Mouse (Mus musculus): ENCODE measurements at regions not wholly inside any gene's neighbourhood (a gene's known extent, or its start where the extent isn't known, plus 50 kb on each side); places are given as distances from the start of the nearest gene placed in this dataset.

GRCm38 (mm10) chr13:114523116-114523515, 64.4 kb upstream of the Fst start:
- Histone ChIP-seq H3K4me1 (replicated peaks) (peaks cover 2% of the 10 kb centered on the region; the same call in 1 of the 2 replicates), H3K4me3 (no peak overlapping the region), H3K27me3 (no peaks in the 10 kb centered on the region), H3K9ac (no peak overlapping the region), H3K36me3 (no peaks in the 10 kb centered on the region), H3K4me2 (no peak overlapping the region), H3K27ac (no peak overlapping the region), H3K9me3 (no peaks in the 10 kb centered on the region)
- no peak for ATAC-seq (ENCODE audit: low FRiP score)
- WGBS: 25% methylated on average over 3 of the region's 3 CpGs

GRCm38 (mm10) chr13:114526856-114527255, 68.1 kb upstream of the Fst start:
- H3K4me2 ChIP-seq: no peak overlapping the region
- WGBS: 43% methylated on average over 9 of the region's 9 CpGs
- H3K4me3 ChIP-seq: no peak overlapping the region
- no peak overlapping the region for H3K9ac ChIP-seq
- no peaks in the 10 kb centered on the region for H3K36me3 ChIP-seq
- no peaks in the 10 kb centered on the region for H3K9me3 ChIP-seq
- no peak for ATAC-seq (ENCODE audit: low FRiP score)
- peaks cover 2% of the 10 kb centered on the region; the same call in 1 of the 2 replicates for H3K4me1 ChIP-seq (replicated peaks)
- H3K27me3 ChIP-seq: no peaks in the 10 kb centered on the region
- H3K27ac ChIP-seq: no peak overlapping the region

GRCm38 (mm10) chr13:114530171-114530774, 71.5 kb upstream of the Fst start:
- no peak overlapping the region for H3K9ac ChIP-seq
- 77% methylated on average over 11 of the region's 11 CpGs for WGBS
- H3K4me3 ChIP-seq: no peak overlapping the region
- no peak for ATAC-seq (ENCODE audit: low FRiP score)
- no peak overlapping the region for H3K27ac ChIP-seq
- H3K4me1 ChIP-seq (replicated peaks): peaks cover 2% of the 10 kb centered on the region; the same call in 1 of the 2 replicates
- H3K36me3 ChIP-seq: no peaks in the 10 kb centered on the region
- no peaks in the 10 kb centered on the region for H3K9me3 ChIP-seq
- no peaks in the 10 kb centered on the region for H3K27me3 ChIP-seq
- H3K4me2 ChIP-seq: no peak overlapping the region

GRCm38 (mm10) chr13:114531780-114532179, 73.0 kb upstream of the Fst start:
- no peaks in the 10 kb centered on the region for H3K36me3 ChIP-seq
- no peak overlapping the region for H3K4me3 ChIP-seq
- WGBS: 33% methylated on average over 5 of the region's 5 CpGs
- peaks cover 2% of the 10 kb centered on the region; the same call in 1 of the 2 replicates for H3K4me1 ChIP-seq (replicated peaks)
- no peaks in the 10 kb centered on the region for H3K9me3 ChIP-seq
- no peak overlapping the region for H3K9ac ChIP-seq
- no peaks in the 10 kb centered on the region for H3K27me3 ChIP-seq
- peak overlapping the region; percentile 15; the same call in 1 of the 2 replicates for H3K4me2 ChIP-seq
- no peak for ATAC-seq (ENCODE audit: low FRiP score)
- H3K27ac ChIP-seq: no peak overlapping the region

GRCm38 (mm10) chr13:114532393-114533097, 73.8 kb upstream of the Fst start:
- ATAC-seq (ENCODE audit: low FRiP score): no peak
- no peak overlapping the region for H3K27ac ChIP-seq
- H3K36me3 ChIP-seq: no peaks in the 10 kb centered on the region
- no peak overlapping the region for H3K4me2 ChIP-seq
- no peaks in the 10 kb centered on the region for H3K4me1 ChIP-seq (replicated peaks)
- H3K9ac ChIP-seq: no peak overlapping the region
- WGBS: 55% methylated on average over 8 of the region's 8 CpGs
- no peaks in the 10 kb centered on the region for H3K27me3 ChIP-seq
- H3K9me3 ChIP-seq: no peaks in the 10 kb centered on the region
- no peak overlapping the region for H3K4me3 ChIP-seq

- no peaks in the 10 kb centered on the region for H3K27me3 ChIP-seq
- ATAC-seq (ENCODE audit: low FRiP score): no peak
- WGBS: 38% methylated on average over 3 of the region's 3 CpGs
- H3K4me2 ChIP-seq: no peak overlapping the region
- no peak overlapping the region for H3K27ac ChIP-seq
- H3K36me3 ChIP-seq: no peaks in the 10 kb centered on the region
- no peaks in the 10 kb centered on the region for H3K9me3 ChIP-seq
- H3K4me1 ChIP-seq (replicated peaks): no peaks in the 10 kb centered on the region
- no peak overlapping the region for H3K4me3 ChIP-seq
- H3K9ac ChIP-seq: no peak overlapping the region
Measured at GRCm38 (mm10) chr13:114534591-114534990, 75.8 kb upstream of the Fst start.

GRCm38 (mm10) chr13:114535721-114536120, 77.0 kb upstream of the Fst start:
- Histone ChIP-seq H3K9me3 (no peaks in the 10 kb centered on the region), H3K4me2 (no peak overlapping the region), H3K36me3 (no peaks in the 10 kb centered on the region), H3K27me3 (no peaks in the 10 kb centered on the region), H3K9ac (no peak overlapping the region), H3K4me1 (replicated peaks) (no peaks in the 10 kb centered on the region), H3K4me3 (no peak overlapping the region), H3K27ac (no peak overlapping the region)
- no peak for ATAC-seq (ENCODE audit: low FRiP score)
- 82% methylated on average over 1 of the region's 1 CpGs for WGBS

- no peak overlapping the region for H3K9ac ChIP-seq
- H3K27ac ChIP-seq: no peak overlapping the region
- WGBS: 70% methylated on average over 3 of the region's 3 CpGs
- H3K27me3 ChIP-seq: no peaks in the 10 kb centered on the region
- no peaks in the 10 kb centered on the region for H3K4me1 ChIP-seq (replicated peaks)
- 0 out of 2 replicates have a peak, but pooled peaks cover 4% of the 10 kb centered on the region for H3K9me3 ChIP-seq
- no peak overlapping the region for H3K4me2 ChIP-seq
- H3K4me3 ChIP-seq: no peak overlapping the region
- ATAC-seq (ENCODE audit: low FRiP score): no peak
- no peaks in the 10 kb centered on the region for H3K36me3 ChIP-seq
Measured at GRCm38 (mm10) chr13:114571731-114572130, 113.0 kb upstream of the Fst start.

- ATAC-seq (ENCODE audit: low FRiP score): no peak
- no peaks in the 10 kb centered on the region; the same call in 1 of the 2 replicates for H3K9me3 ChIP-seq
- H3K4me2 ChIP-seq: no peak overlapping the region
- WGBS: 78% methylated on average over 7 of the region's 7 CpGs
- no peak overlapping the region for H3K9ac ChIP-seq
- no peak overlapping the region for H3K27ac ChIP-seq
- no peaks in the 10 kb centered on the region for H3K27me3 ChIP-seq
- H3K4me3 ChIP-seq: no peak overlapping the region
- H3K36me3 ChIP-seq: no peaks in the 10 kb centered on the region
- H3K4me1 ChIP-seq (replicated peaks): no peaks in the 10 kb centered on the region
Measured at GRCm38 (mm10) chr13:114584566-114584965, 125.8 kb upstream of the Fst start.

- no peak overlapping the region for H3K9ac ChIP-seq
- no peak overlapping the region for H3K27ac ChIP-seq
- no peak for ATAC-seq (ENCODE audit: low FRiP score)
- H3K36me3 ChIP-seq: no peaks in the 10 kb centered on the region
- no peak overlapping the region for H3K4me2 ChIP-seq
- no peaks in the 10 kb centered on the region for H3K4me1 ChIP-seq (replicated peaks)
- no peaks in the 10 kb centered on the region for H3K27me3 ChIP-seq
- H3K4me3 ChIP-seq: no peak overlapping the region
- H3K9me3 ChIP-seq: no peaks in the 10 kb centered on the region; the same call in 1 of the 2 replicates
- WGBS: 87% methylated on average over 2 of the region's 2 CpGs
Measured at GRCm38 (mm10) chr13:114587621-114588020, 128.9 kb upstream of the Fst start.

- Histone ChIP-seq H3K27me3 (no peaks in the 10 kb centered on the region), H3K9me3 (no peaks in the 10 kb centered on the region), H3K4me1 (replicated peaks) (no peaks in the 10 kb centered on the region), H3K27ac (no peak overlapping the region), H3K4me2 (no peak overlapping the region), H3K4me3 (no peak overlapping the region), H3K36me3 (no peaks in the 10 kb centered on the region), H3K9ac (no peak overlapping the region)
- 85% methylated on average over 13 of the region's 13 CpGs for WGBS
- ATAC-seq (ENCODE audit: low FRiP score): no peak
Measured at GRCm38 (mm10) chr13:114603341-114603740, 144.6 kb upstream of the Fst start.

- Histone ChIP-seq H3K9ac (no peak overlapping the region), H3K36me3 (no peaks in the 10 kb centered on the region), H3K4me3 (no peak overlapping the region), H3K4me1 (replicated peaks) (no peaks in the 10 kb centered on the region), H3K4me2 (no peak overlapping the region), H3K27me3 (no peaks in the 10 kb centered on the region), H3K9me3 (no peaks in the 10 kb centered on the region), H3K27ac (no peak overlapping the region)
- no peak for ATAC-seq (ENCODE audit: low FRiP score)
- WGBS: 78% methylated on average over 11 of the region's 11 CpGs
Measured at GRCm38 (mm10) chr13:114604037-114604694, 145.4 kb upstream of the Fst start.
